Mouse (Mus musculus): ENCODE results near the gene Zp3. TPM values are rescaled to one million over a fixed set of nuclear protein-coding genes. Genes with fewer than 3 reads are reported as not detected.
A peak's percentile ranks its signal among the peaks of the same experiment; 100 is the strongest.

The Zp3 gene
- total and polyA plus RNA-seq, 2 experiments from 2014 or later, result not detected

- H3K27ac ChIP-seq (ENCODE audit: low read depth), result no peak overlapping the region
- H3K4me2 ChIP-seq (ENCODE audit: low read depth, low read length), result no peak overlapping the region
- H3K27me3 ChIP-seq (ENCODE audit: control insufficient read depth, insufficient read depth, low read length), result no peaks in the 10 kb centered on the region
- TF ChIP-seq CTCF (IDR thresholded peaks at IDR 0.05; ENCODE audit: low read depth) (no peak), EP300 (IDR thresholded peaks at IDR 0.05; ENCODE audit: low read depth) (no peak)
- peaks cover 5% of the 10 kb centered on the region; the same call in 1 of the 2 replicates for H3K4me1 ChIP-seq (ENCODE audit: control insufficient read depth, insufficient read depth)
- WGBS, result 57% methylated on average over 8 of the region's 8 CpGs
- no peak overlapping the region for H3K9ac ChIP-seq (replicated peaks; ENCODE audit: low read depth, low read length)
- H3K36me3 ChIP-seq (replicated peaks; ENCODE audit: control insufficient read depth, insufficient read depth, low read length), result peaks cover 23% of the 10 kb centered on the region
- DNase-seq (ENCODE audit: low spot score) (no peak), ATAC-seq (ENCODE audit: insufficient read depth, low read depth) (no peak)
- H3K4me3 ChIP-seq (ENCODE audit: low read depth, low read length), result peak overlapping the region; percentile 85
- no peaks in the 10 kb centered on the region for H3K9me3 ChIP-seq (replicated peaks; ENCODE audit: control insufficient read depth, low read length)
These were observed 14.4 kb downstream of the Zp3 start for GRCm38 (mm10) chr5:135994335-135994724.

GRCm38 (mm10) chr5:135994725-135995687 is 15.1 kb downstream of the Zp3 start, which contains the start of gene Dtx2:
TSS of gene Dtx2 (plus strand) at chr5:135994800.
- Histone ChIP-seq H3K27me3 (ENCODE audit: control insufficient read depth, insufficient read depth, low read length) (no peaks in the 10 kb centered on the region), H3K4me1 (ENCODE audit: control insufficient read depth, insufficient read depth) (peaks cover 5% of the 10 kb centered on the region; the same call in 1 of the 2 replicates), H3K4me3 (ENCODE audit: low read depth, low read length) (peak within 1 kb of the TSS; percentile 85), H3K9me3 (replicated peaks; ENCODE audit: control insufficient read depth, low read length) (no peaks in the 10 kb centered on the region), H3K27ac (ENCODE audit: low read depth) (peak within 1 kb of the TSS; percentile 80), H3K9ac (replicated peaks; ENCODE audit: low read depth, low read length) (peak within 1 kb of the TSS; percentile 88), H3K36me3 (replicated peaks; ENCODE audit: control insufficient read depth, insufficient read depth, low read length) (peaks cover 23% of the 10 kb centered on the region), H3K4me2 (ENCODE audit: low read depth, low read length) (peak within 1 kb of the TSS; percentile 86)
- ATAC-seq (ENCODE audit: insufficient read depth, low read depth) (peak; percentile 97), DNase-seq (ENCODE audit: low spot score) (peak; percentile 89)
- TF ChIP-seq EP300 (IDR thresholded peaks at IDR 0.05; ENCODE audit: low read depth) (no peak), CTCF (IDR thresholded peaks at IDR 0.05; ENCODE audit: low read depth) (no peak; the same call in 1 of the 2 replicates)
- under 1% methylated on average over 44 of the region's 47 CpGs for WGBS

GRCm38 (mm10) chr5:135996162-135996561 is 16.3 kb downstream of the Zp3 start:
- H3K9me3 ChIP-seq (replicated peaks; ENCODE audit: control insufficient read depth, low read length), result no peaks in the 10 kb centered on the region
- H3K4me3 ChIP-seq (ENCODE audit: low read depth, low read length), result no peak overlapping the region
- ATAC-seq (ENCODE audit: insufficient read depth, low read depth) (no peak), DNase-seq (ENCODE audit: low spot score) (no peak)
- peaks cover 5% of the 10 kb centered on the region; the same call in 1 of the 2 replicates for H3K4me1 ChIP-seq (ENCODE audit: control insufficient read depth, insufficient read depth)
- no peak overlapping the region for H3K4me2 ChIP-seq (ENCODE audit: low read depth, low read length)
- peaks cover 23% of the 10 kb centered on the region for H3K36me3 ChIP-seq (replicated peaks; ENCODE audit: control insufficient read depth, insufficient read depth, low read length)
- no peak overlapping the region for H3K9ac ChIP-seq (replicated peaks; ENCODE audit: low read depth, low read length)
- H3K27ac ChIP-seq (ENCODE audit: low read depth), result no peak overlapping the region
- no peaks in the 10 kb centered on the region for H3K27me3 ChIP-seq (ENCODE audit: control insufficient read depth, insufficient read depth, low read length)
- no peak for TF ChIP-seq EP300 (IDR thresholded peaks at IDR 0.05; ENCODE audit: low read depth)
- no peak for TF ChIP-seq CTCF (IDR thresholded peaks at IDR 0.05; ENCODE audit: low read depth)
- 76% methylated on average over 8 of the region's 8 CpGs for WGBS

- ATAC-seq (ENCODE audit: insufficient read depth, low read depth) (no peak), DNase-seq (ENCODE audit: low spot score) (no peak)
- 87% methylated on average over 6 of the region's 6 CpGs for WGBS
- H3K4me1 ChIP-seq (ENCODE audit: control insufficient read depth, insufficient read depth), result no peaks in the 10 kb centered on the region
- peaks cover 23% of the 10 kb centered on the region for H3K36me3 ChIP-seq (replicated peaks; ENCODE audit: control insufficient read depth, insufficient read depth, low read length)
- H3K27me3 ChIP-seq (ENCODE audit: control insufficient read depth, insufficient read depth, low read length), result no peaks in the 10 kb centered on the region
- no peak overlapping the region for H3K9ac ChIP-seq (replicated peaks; ENCODE audit: low read depth, low read length)
- H3K9me3 ChIP-seq (replicated peaks; ENCODE audit: control insufficient read depth, low read length), result no peaks in the 10 kb centered on the region
- no peak overlapping the region for H3K4me3 ChIP-seq (ENCODE audit: low read depth, low read length)
- H3K4me2 ChIP-seq (ENCODE audit: low read depth, low read length), result no peak overlapping the region
- TF ChIP-seq CTCF (IDR thresholded peaks at IDR 0.05; ENCODE audit: low read depth), result no peak
- no peak for TF ChIP-seq EP300 (IDR thresholded peaks at IDR 0.05; ENCODE audit: low read depth)
- H3K27ac ChIP-seq (ENCODE audit: low read depth), result no peak overlapping the region
These were observed 21.3 kb downstream of the Zp3 start for GRCm38 (mm10) chr5:136001222-136001621.

GRCm38 (mm10) chr5:136002325-136002724 is 22.4 kb downstream of the Zp3 start:
- Histone ChIP-seq H3K27me3 (ENCODE audit: control insufficient read depth, insufficient read depth, low read length) (no peaks in the 10 kb centered on the region), H3K4me3 (ENCODE audit: low read depth, low read length) (no peak overlapping the region), H3K9ac (replicated peaks; ENCODE audit: low read depth, low read length) (no peak overlapping the region), H3K4me2 (ENCODE audit: low read depth, low read length) (no peak overlapping the region), H3K9me3 (replicated peaks; ENCODE audit: control insufficient read depth, low read length) (no peaks in the 10 kb centered on the region), H3K4me1 (ENCODE audit: control insufficient read depth, insufficient read depth) (no peaks in the 10 kb centered on the region), H3K27ac (ENCODE audit: low read depth) (peak overlapping the region; percentile 62; the same call in 1 of the 2 replicates), H3K36me3 (replicated peaks; ENCODE audit: control insufficient read depth, insufficient read depth, low read length) (peaks cover 19% of the 10 kb centered on the region)
- 63% methylated on average over 2 of the region's 2 CpGs for WGBS
- ATAC-seq (ENCODE audit: insufficient read depth, low read depth) (no peak), DNase-seq (ENCODE audit: low spot score) (no peak)
- no peak for TF ChIP-seq CTCF (IDR thresholded peaks at IDR 0.05; ENCODE audit: low read depth)
- no peak for TF ChIP-seq EP300 (IDR thresholded peaks at IDR 0.05; ENCODE audit: low read depth)
